Mouse (Mus musculus) megakaryocyte, embryonic 14.5 days (primary cell): ENCODE measurements around the gene Olfr1330. TPM values are rescaled to one million over a fixed set of nuclear protein-coding genes. Genes with fewer than 3 reads are reported as not detected.
"Not testable (repeated sequence)": the region's sequence is repeated elsewhere in the genome, so short reads cannot be mapped to it uniquely, and the experiment has no call there.

Experiments used
- H3K27me3 ChIP-seq: replicated peaks from 2 replicates; pipeline ENCODE3; 2012; ENCODE audit warnings: inconsistent platforms
- H3K36me3 ChIP-seq: replicated peaks from 2 replicates; pipeline ENCODE3; 2012; ENCODE audit warnings: low read length, inconsistent platforms, mixed read lengths
- H3K4me1 ChIP-seq: 2 replicates; pipeline ENCODE4 v1.6.1; 2012; ENCODE audit warnings: inconsistent platforms
- H3K4me3 ChIP-seq: replicated peaks from 2 replicates; pipeline ENCODE3; 2012; ENCODE audit warnings: moderate library complexity, mild to moderate bottlenecking, inconsistent platforms
- H3K9me3 ChIP-seq: 2 replicates; pipeline ENCODE4 v1.6.1; 2012; ENCODE audit warnings: inconsistent platforms
- FLI1 ChIP-seq: IDR thresholded peaks from 2 replicates; pipeline ENCODE4 v1.6.1; 2012; ENCODE audit warnings: low read length, inconsistent platforms, mixed read lengths
- GATA1 ChIP-seq: IDR thresholded peaks from 3 replicates; pipeline ENCODE4 v1.6.1; 2012; ENCODE audit warnings: mixed read lengths, low read length, inconsistent platforms, borderline replicate concordance
- polyA plus RNA-seq: library from polyadenylated mRNA; stranded (reverse); fragments of >175 nt; gene quantifications from 2 replicates; pipeline ENCODE4 v1.2.3, GENCODE M21; 2012; ENCODE audit warnings: low replicate concordance; ENCODE audit not compliant: insufficient read depth

Gene Olfr1330
- not detected in 2 replicates for polyA plus RNA-seq

DNA sequence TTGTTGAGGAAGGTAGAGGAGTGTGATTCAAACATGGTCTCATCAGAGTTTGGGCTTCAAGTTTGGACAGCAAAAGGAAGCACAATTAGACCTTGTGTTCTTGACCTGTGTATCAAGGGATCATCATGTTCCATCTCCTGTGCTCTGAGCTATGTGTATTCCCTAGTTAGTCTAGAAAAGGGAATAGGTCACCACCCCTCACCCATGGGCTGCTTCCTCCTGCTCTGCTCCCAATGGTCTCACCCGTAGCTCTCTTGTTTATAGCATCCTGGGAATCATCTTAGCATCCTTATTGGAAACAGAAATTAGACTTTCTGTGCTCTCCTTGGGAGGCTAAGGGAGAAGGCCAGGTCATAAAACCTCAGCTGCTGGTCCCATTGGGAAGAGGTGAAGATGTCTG is at the start of gene Olfr1330:
Olfr1330 (plus strand) TSS at position 301 of the 400 bp plus-strand sequence.
- TF ChIP-seq FLI1 = no peak
- TF ChIP-seq GATA1 = no peak
- Histone ChIP-seq H3K36me3 (no peaks in the 10 kb centered on the region), H3K27me3 (no peaks in the 10 kb centered on the region), H3K4me3 (no peak within 1 kb of the TSS), H3K4me1 (no peaks in the 10 kb centered on the region), H3K9me3 (no peaks in the 10 kb centered on the region)

DNA sequence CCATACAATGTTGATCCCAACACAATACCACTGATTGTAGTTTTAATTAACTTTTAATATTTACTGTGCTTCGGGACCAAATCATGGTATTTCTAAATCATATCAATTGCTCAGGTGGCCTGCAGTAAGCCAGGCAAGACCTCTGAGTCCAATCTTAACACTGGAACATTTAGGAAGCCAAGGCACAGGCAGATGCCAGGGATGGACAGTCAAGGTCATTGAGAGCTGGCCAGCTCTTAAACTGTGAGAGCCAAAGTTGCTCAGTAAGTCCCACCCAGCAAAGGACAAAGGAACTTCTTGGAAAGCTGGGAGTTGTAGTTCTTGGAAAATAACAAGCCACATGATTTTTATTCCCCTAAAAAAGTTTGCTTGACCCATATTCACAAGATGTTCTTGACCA is 26.6 kb upstream of the Olfr1330 start:
- Histone ChIP-seq H3K36me3 (no peaks in the 10 kb centered on the region), H3K4me3 (no peak overlapping the region), H3K9me3 (no peaks in the 10 kb centered on the region), H3K4me1 (no peaks in the 10 kb centered on the region), H3K27me3 (no peaks in the 10 kb centered on the region)
- TF ChIP-seq FLI1 = no peak
- no peak for TF ChIP-seq GATA1

- Histone ChIP-seq H3K27me3 (no peaks in the 10 kb centered on the region), H3K9me3 (no peaks in the 10 kb centered on the region), H3K36me3 (no peaks in the 10 kb centered on the region), H3K4me3 (no peak overlapping the region), H3K4me1 (no peaks in the 10 kb centered on the region)
- TF ChIP-seq GATA1 (no peak), FLI1 (no peak)
These were observed 25.7 kb upstream of the Olfr1330 start for GRCm38 (mm10) chr4:118862704-118863103.

DNA sequence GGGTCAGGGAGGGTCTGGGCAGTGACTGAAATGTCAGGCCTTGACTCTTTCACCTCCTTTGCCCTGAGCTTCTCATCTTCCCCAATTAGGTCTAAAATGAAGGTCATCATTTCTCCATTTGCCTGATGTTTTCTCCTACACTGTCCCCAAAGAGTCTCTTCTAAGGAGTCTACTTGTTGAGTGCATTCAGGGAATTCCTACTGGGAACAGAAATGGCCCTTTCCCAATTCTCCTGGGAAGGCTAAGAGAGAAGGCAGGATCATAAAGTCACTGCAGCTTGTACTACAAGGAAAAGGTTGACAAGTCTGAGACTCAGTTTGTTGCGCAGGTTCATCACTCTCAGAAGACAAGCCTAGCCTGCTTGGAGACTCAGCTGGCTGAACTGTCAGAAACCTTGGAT is 24.0 kb upstream of the Olfr1330 start, which contains the start of gene Olfr1331:
Olfr1331 (plus strand) TSS at position 301 of the 400 bp plus-strand sequence.
- Histone ChIP-seq H3K27me3 (no peaks in the 10 kb centered on the region), H3K9me3 (no peaks in the 10 kb centered on the region), H3K4me1 (no peaks in the 10 kb centered on the region), H3K4me3 (no peak within 1 kb of the TSS), H3K36me3 (no peaks in the 10 kb centered on the region)
- TF ChIP-seq GATA1 (no peak), FLI1 (no peak)

GRCm38 (mm10) chr4:118867566-118867965 is 20.8 kb upstream of the Olfr1330 start:
- no peak for TF ChIP-seq FLI1
- Histone ChIP-seq H3K9me3 (no peaks in the 10 kb centered on the region), H3K4me3 (no peak overlapping the region), H3K36me3 (no peaks in the 10 kb centered on the region), H3K27me3 (peaks cover 2% of the 10 kb centered on the region), H3K4me1 (no peaks in the 10 kb centered on the region)

DNA sequence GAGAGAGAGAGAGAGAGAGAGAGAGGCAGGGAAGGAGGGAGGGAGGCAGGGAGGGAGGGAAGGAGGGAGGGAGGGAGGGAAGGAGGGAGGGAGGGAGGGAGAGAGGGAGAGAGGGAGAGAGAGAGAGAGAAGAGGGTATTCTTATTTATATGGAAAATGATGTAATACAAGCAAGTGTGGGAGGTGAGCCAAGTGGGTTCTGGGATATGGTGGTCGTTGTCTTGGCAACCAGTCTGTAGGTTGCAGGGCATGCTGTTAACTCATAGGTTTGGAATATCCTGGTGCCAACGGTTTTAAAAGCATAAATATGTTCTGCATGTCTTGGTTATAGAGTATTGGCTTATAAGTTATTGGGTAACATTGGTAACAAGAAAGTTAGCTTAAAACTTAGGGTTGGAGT is 13.6 kb downstream of the Olfr1330 start:
- TF ChIP-seq GATA1 (no peak), FLI1 (no peak)
- Histone ChIP-seq H3K27me3 (no peaks in the 10 kb centered on the region), H3K36me3 (no peaks in the 10 kb centered on the region), H3K4me1 (peaks cover 9% of the 10 kb centered on the region; the same call in 1 of the 2 replicates), H3K9me3 (no peaks in the 10 kb centered on the region), H3K4me3 (no peak overlapping the region)

DNA sequence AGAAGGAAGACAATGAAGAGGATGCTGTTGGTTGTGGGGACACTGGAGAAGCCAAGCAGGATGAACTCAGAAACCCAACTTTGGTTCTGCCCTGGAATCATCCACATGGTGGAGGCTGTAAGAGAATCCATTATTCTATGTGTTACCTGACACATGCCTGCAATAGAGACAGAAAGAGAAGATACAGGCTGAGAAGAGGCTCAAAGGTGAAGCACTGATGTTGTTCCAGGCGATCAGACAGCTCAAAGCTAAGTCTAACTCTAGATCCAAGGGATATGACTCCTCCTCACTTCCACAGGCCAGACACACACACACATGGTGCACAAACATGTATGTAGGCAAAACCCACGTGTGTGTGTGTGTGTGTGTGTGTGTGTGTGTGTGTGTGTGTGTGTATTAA is 29.0 kb downstream of the Olfr1330 start, which contains the start of gene Olfr1329:
Olfr1329 (minus strand) TSS at position 101 of the 400 bp plus-strand sequence.
- not testable (repeated sequence) for H3K4me1 ChIP-seq, H3K36me3 ChIP-seq, H3K4me3 ChIP-seq, H3K9me3 ChIP-seq, H3K27me3 ChIP-seq

DNA sequence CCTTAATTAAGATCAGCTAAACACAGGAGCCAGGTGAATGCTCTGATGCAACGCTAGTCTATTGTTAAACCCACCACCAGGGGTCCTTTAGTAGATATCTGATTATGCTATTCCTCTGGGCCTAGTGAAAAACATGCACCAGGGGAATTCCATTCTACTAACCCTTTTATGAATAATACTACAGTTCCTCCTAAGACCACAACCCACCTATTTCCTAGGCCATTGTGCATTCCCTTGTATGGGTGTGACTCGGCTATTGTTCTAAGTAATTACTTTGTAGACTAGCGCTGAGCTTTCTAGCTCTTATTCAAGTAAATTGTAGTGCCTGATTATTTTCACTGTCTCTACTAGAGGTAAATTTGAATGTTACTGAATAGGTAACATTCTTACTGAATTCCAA is 42.9 kb downstream of the Olfr1330 start:
- not testable (repeated sequence) for H3K36me3 ChIP-seq, H3K27me3 ChIP-seq, H3K9me3 ChIP-seq, H3K4me3 ChIP-seq, H3K4me1 ChIP-seq

GRCm38 (mm10) chr4:118938512-118938911 is 50.1 kb downstream of the Olfr1330 start, which contains the start of gene Olfr1328:
Gene Olfr1328 (minus strand): TSS chr4:118938612.
- H3K4me1 ChIP-seq = no peaks in the 10 kb centered on the region
- H3K27me3 ChIP-seq = peaks cover 10% of the 10 kb centered on the region
- TF ChIP-seq FLI1 (no peak), GATA1 (no peak)
- H3K4me3 ChIP-seq = no peak within 1 kb of the TSS
- H3K36me3 ChIP-seq = no peaks in the 10 kb centered on the region
- H3K9me3 ChIP-seq = no peaks in the 10 kb centered on the region

Other genes starting within 250 kb of the Olfr1330 start
- gene Olfr62, start 229.6 kb upstream of the Olfr1330 start, polyA plus RNA-seq = 0.08 TPM in 1 of 2 replicates, not detected in the other
- not detected in 2 replicates for gene Olfr1342, start 195.8 kb upstream of the Olfr1330 start, polyA plus RNA-seq
- gene Olfr1341, start 185.1 kb upstream of the Olfr1330 start, polyA plus RNA-seq = not detected in 2 replicates
- not detected in 2 replicates for gene Olfr1340, start 168.5 kb upstream of the Olfr1330 start, polyA plus RNA-seq
- not detected in 2 replicates for gene Olfr1339, start 156.4 kb upstream of the Olfr1330 start, polyA plus RNA-seq
- 0.03 TPM in 1 of 2 replicates, not detected in the other for gene Olfr1338, start 129.9 kb upstream of the Olfr1330 start, polyA plus RNA-seq
- gene Olfr1337, start 106.0 kb upstream of the Olfr1330 start, polyA plus RNA-seq = not detected in 2 replicates
- not detected in 2 replicates for gene Olfr1335, start 78.7 kb upstream of the Olfr1330 start, polyA plus RNA-seq
- not detected in 2 replicates for gene Olfr1333, start 52.3 kb upstream of the Olfr1330 start, polyA plus RNA-seq
- not detected in 2 replicates for gene Olfr1331, start 23.9 kb upstream of the Olfr1330 start, polyA plus RNA-seq
- not detected in 2 replicates for gene Olfr1329, start 28.9 kb downstream of the Olfr1330 start, polyA plus RNA-seq
- 0.32 TPM in 1 of 2 replicates, not detected in the other for gene Olfr1328, start 50.0 kb downstream of the Olfr1330 start, polyA plus RNA-seq
- gene Lao1, start 73.0 kb downstream of the Olfr1330 start, polyA plus RNA-seq = not detected in 2 replicates
- gene Slc2a1, start 220.1 kb downstream of the Olfr1330 start, polyA plus RNA-seq = 106 and 116 TPM in 2 replicates